Mouse (Mus musculus): ENCODE results near the gene Snai3.

The Snai3 gene

DNA sequence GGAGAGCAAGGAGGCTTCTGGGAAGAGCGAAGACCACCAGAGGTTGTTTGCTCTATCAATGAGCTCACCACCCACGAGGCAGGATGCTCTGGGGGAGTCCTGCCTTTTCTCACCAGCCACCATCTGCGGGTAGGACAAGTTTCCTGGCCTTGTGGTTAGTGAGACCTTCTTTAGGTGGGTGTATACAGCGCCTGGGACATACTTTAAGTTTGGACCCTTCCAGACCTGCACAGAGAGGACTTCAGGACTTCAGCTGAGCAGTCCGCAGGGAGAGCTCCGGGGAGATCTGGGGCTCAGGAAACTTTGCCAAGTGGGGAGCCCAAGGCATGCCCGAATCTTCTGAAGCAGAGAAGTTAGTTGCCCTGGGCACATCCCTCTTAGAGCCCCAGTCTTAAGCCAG lies 543 bp downstream of the Snai3 start:
- no peak for DNase-seq (ENCODE audit: low spot score in 2 of 2)

DNA sequence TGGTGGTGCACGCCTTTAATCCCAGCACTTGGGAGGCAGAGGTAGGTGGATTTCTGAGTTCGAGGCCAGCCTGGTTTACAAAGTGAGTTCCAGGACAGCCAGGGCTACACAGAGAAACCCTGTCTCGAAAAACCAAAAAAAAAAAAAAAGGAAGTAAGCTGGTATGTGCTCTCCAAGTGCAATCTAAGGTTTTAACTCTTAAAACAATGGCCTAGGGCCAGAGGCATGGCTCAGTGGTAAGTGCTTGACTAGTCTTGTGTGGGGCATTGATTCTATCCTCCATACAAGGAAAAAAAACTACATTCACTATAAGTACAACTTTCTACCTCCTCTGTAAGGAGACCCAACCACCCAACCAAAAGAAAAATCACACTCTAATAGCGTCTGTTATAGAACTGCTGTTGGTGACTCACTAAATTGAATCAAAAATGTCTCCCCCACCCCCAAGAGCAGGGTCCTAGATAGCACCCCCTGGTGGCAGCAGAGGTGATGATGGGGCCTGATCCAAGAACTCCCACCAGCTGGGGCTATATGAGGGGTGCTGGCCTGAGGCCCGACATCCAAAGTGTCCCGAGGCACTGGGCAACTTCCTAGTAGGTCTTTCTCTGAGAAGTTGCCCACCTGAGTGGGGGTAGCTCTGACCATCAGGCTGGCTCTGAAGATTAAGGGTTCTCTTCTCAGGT lies 1.2 kb downstream of the Snai3 start:
- DNase-seq (ENCODE audit: low spot score in 2 of 2): no peak

DNA sequence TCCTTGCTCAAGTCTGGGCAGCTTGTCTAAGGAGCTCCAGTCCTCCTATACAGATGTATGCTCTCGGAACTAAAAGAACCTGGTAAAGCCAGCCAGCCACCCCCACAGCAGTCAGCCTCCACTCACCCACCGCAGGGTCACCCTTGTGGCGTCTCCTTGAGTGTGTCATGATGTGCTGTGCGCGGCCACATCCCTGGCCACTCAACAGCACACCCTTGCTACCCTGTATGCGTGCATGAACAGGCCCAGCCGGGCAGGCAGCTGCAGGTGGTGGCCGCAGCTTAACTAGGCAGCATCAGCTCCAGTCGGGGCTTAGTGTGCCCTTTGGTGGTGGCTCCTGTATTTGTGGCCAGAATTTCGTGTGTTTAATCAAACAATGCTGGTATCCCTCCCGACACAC lies 3.4 kb downstream of the Snai3 start:
- DNase-seq (ENCODE audit: low spot score in 2 of 2): no peak

DNA sequence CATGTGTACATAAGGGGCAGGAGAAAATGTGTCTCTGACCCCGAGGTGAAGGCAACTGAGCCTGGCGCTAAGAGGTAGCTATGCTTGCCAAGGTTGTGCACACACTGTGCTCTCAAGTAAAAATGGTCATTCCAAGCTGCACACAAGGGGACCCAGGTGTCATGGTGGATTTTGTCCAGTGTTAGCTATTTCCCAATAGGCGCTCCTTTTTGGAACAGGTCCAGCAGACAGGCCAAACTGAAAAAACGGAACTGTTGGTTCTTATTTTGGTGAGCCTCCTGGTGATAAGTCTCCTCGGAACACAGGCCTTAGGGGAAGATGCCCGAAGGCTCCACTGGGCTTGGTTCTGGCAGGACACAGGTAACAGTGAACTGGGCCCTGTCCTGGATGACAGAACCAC lies 6.1 kb downstream of the Snai3 start:
- DNase-seq (ENCODE audit: low spot score in 2 of 2): no peak

DNA sequence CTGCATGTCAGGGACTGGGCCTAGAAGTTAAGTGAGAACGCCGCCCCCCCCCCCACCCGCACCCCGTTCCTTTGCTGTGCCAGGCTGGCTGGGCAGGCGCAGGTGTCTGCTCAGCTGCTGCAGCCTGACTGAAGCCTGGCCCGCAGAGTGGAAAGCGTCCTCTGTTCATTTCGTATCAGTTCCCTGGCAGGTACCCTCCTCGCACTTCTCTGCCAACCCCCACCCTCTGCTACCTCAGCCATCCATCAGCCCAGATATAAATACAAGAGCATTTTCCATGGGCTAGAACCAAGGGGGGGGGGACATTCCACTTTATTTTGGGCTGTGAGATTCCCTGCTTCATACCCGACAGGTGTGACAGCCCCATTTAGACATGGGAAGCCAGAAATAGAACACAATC lies 8.4 kb downstream of the Snai3 start:
- DNase-seq (ENCODE audit: low spot score in 2 of 2): no peak

DNA sequence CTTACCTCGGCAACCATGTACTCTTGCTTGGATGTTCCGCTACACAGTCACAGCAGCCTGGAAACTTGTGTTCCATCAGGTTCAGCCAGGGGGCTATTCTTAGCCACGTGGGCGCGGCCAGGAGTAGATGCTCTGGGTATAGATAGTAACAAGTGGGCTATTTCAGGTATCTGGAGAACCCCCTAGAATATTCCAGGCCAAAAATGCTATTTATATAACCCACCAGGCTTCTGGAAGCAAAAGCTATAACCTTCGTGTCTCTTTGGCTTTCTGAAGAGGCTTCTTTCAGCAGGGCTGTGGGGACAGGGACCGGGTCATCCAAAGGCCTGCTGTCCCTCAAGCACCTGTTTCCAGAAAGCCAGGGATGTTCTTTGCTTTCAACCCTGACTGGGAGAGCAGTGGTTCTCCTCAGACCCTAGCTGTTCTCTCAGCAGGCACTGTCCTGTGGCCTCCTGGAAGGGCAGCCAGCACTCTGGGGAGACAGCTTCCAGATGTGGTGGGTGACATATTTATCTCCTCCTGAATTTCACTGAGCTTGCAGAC lies 9.3 kb downstream of the Snai3 start:
- no peak for DNase-seq (ENCODE audit: low spot score in 2 of 2)

DNA sequence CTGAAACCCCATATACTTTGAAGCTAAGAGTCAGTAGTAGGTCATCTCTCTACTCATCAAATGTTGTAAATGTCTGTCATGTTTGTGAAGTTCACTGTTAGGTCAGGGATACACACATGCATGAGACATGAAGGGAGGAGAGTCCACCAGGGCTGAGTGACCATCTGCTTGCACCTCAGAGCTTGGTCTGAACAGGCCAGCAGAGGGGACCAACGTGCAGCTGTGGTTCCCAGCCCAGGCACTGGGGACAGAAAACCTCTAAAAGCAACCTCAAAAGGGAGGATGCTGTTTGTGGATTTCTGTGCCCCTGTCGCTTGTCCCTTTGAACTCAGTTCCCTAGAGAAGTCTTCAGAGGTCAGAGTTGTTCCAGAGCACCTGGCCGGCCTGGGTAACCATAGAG lies 15.3 kb downstream of the Snai3 start:
- DNase-seq (ENCODE audit: low spot score in 2 of 2): no peak

DNA sequence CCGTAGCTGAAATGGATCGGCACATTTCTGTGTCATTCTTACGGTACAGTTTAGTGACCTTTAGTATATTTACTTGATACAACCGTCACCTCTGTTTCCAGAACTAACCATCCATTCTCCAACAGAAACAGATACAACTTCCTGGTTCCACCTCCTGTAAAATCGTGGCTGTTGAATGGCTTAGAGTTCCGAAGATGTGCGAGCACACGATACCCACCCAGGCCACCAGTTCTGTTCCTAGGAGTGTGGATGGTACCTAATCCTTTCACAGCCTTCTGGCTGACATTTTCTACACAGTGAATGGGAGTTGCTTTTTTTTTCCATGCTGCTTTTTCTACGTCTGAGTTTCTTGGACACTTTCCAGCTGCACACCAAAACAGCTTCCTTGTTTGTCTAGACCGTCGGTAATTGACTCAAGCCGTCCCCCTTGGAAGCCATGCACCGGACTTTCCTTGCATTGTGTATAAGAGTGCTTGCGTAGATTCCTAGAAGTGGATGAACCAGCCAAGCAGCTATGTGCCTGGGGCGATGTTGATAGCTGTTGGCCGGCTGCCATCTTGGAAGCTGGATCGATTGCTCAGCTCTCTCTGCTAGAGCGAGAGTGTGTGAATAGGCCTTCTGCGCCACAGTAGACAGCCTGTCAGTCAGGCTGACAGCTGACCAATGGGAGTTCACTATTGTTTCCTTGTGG lies 16.3 kb downstream of the Snai3 start:
- peak; percentile 68 to 77 for DNase-seq (ENCODE audit: low spot score in 2 of 2)

DNA sequence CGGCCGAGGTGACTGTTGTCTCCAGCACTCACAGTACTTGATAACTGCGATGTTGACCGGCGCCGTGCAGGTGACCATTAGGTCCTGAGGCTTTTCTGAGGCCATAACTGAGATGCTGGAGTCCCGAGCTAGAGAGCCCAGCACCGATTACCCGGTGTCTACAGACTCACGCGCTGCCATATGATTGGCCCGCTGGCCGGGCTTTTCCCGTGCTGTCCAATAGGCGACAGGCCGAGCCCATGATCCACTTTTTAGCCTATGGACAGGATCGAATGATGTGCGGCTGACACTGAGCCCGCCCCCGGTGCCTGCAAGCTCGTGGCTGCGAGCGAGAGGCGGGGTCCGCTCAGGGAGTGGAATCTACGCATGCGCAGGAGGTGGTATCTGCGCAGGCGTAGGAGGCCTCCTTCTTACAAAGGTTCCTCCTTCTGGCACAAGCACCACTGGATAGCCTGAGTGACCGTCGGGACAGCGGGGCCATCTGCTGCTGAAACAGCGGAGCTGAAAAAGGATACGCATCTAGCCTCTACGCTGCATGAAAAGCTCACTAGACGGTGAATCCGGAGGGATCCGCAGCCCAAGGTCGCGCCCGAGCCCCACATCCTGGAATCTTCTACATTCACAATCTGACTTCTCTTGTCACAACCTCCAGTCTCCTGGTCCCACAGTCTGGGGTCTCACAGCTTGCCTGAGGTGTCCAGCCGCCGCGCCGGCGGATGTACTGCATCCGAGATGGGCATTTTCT lies 17.1 kb downstream of the Snai3 start, which contains the start of gene Mvd:
Gene Mvd (minus strand): TSS at position 161 of the 745 bp plus-strand sequence.
- DNase-seq (ENCODE audit: low spot score in 2 of 2): peak; percentile 99

DNA sequence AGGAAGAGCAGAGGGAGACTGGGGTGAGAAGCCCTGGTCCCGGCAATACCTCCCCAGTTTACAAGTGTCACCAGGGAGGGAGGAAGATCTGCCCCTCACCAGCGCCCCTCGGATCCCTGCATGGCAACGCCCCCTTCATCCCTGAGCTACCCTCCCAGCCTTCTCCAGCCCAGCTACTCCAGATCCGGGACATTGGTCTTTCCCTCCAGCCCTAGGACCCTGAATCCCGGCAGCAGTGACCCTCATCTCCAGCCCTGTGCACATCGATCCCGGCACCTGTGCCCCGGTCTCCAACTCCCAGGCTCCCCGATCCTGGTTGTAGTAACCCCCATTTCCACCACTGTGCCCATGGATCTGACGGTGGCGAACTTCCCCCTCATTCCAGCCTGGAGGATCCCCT lies 17.8 kb downstream of the Snai3 start:
- no peak for DNase-seq (ENCODE audit: low spot score in 2 of 2)

DNA sequence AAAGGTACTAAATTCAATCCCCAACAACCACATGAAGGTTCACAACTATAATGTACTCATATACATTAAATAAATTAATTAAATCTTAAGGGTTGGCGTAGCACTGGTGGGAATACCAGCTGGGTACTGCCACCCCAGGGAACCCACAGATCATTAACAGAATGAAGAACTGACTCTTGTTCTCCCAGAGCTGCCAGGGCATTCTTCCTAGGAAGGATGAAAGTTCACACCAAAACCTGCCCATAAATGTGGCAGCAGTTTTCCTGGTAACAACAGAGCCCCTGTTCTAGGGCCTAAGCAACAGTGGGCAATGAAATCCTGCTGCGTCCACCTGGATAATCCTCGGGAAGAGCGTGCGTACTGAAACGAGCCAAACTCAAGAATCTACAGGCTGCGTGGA lies 18.2 kb downstream of the Snai3 start:
- DNase-seq (ENCODE audit: low spot score in 2 of 2): no peak

DNA sequence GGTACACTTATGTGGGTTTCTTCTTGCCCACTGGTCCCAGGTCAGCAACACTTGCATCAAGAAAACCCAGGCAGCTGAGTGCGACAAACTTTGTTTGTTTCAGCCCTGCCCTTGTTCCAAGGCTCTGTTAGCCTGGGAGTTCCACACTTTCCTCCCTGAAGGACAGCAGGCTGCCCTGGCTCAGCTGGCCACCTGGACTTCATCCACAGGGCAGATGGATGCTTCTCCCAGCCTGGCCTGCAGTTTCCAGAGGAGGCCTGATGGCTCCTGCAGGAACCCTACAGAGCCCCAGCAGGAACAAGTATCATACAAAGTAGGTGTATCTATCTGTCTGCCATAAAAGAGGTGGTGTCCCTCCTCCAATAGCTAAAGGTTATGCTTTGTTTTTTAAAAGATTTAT lies 19.2 kb downstream of the Snai3 start:
- no peak for DNase-seq (ENCODE audit: low spot score in 2 of 2)

DNA sequence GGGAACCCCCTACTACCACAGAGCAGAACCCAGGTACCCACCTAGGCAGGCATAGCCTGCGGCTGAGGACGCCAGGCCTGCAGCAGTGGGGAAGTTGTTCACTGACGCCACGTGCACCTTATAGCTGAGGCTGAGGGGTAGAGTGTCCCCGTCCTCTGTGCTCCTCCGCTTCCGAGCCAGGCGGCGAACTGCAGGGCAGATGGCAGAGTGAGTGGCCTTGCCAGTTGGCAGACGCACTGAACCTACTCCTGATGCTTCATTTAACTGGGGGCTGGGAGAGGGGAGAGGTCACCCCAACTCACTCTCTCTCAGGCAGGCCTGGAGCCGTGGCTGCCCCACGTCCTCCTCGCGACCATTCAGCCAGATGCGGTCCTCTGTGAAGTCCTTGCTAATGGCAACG lies 21.2 kb downstream of the Snai3 start:
- no peak for DNase-seq (ENCODE audit: low spot score in 2 of 2)

DNA sequence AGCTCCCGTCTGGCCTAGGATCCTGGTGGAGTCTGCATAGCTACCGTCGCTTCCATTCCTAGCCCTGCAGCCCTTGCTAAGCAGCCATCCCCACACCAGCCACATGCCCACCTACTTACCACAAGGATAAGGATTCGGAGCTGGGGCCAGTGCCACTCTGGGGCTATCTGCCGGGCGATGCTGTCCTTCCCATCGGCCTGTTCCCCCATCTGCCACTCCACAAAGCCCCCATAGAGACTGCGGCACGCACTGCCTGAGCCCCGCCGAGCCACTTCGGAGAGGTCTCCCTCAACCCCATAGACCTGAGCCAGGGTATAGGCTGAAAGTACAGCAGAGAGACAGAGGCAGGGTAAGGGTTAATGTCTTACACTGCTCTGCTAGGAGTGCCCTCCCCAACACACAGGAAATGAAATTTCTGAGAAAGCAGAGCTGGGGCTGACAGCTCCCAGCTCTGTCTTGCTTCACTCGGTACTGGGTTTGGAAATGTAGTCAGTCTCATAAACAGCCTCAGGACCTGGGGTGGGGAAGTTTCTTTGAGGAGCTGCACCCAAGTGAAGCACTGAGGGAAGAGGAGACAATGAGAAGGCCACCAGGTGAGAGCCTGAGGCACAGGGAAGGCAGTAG lies 22.7 kb downstream of the Snai3 start:
- DNase-seq (ENCODE audit: low spot score in 2 of 2): peak in 1 of 2 experiments; percentile 35

DNA sequence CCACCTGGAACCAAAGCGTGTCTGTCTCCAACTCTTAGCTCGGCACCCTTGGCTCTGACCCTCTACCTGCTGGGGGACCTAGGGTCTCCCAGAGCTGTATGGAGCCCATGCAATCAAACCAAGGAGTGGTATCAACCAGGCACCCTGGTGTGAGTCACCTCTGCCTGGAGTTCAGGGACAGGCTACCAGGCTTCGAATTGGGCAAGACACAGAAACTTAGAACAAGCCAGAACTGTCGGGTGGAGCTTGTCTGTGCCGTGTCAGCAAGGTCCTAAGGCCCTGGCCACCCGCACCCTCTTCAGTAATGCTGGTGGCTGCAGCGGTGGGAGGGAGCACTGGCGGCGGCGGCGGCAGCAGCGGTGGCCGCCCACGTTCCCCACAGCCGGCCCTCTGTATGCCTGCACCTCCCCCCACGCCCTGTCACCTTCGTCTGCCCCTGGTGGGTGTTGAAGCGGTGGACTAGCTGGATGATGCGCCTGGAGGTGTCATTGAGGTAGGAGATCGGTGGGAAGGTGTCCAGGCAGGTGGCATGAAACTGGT lies 23.9 kb downstream of the Snai3 start:
- no peak for DNase-seq (ENCODE audit: low spot score in 2 of 2)

DNA sequence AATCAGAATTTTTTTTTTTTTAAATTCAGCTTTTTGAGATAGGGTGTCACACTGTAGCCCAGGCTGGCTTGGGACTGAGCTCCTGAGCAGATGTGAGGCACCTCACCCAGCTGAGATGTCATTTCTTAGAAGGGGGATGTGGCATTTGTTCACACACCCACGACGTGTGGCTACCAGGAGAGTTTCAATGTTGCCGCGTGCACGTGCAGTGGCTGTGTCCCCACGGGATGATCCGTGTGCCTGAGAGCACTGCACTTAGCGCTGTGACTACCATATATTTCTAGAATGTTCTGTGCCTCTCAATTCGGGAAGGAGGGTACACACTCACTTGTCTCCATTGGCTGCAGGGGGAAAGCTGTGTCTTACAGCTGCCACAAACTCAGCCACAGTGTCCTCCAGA lies 24.4 kb downstream of the Snai3 start:
- DNase-seq (ENCODE audit: low spot score in 2 of 2): no peak

DNA sequence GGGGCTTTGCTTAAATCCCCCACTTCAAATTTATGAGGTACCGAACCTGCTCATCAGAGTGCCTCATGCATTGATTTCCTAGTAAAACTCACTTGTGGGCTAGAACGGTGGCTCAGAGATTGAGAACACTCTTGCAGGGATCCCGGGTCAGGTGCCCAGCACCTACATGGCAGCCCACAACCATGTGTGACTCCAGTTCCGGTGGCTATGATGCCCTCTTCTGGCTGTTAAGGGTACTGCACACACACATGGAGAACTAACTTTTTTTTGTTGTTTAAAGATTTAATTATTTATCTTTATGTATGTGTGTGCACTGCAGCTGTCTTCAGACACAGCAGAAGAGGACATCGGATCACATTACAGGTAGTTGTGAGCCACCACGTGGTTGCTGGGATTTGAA lies 25.2 kb downstream of the Snai3 start:
- DNase-seq (ENCODE audit: low spot score in 2 of 2): no peak

DNA sequence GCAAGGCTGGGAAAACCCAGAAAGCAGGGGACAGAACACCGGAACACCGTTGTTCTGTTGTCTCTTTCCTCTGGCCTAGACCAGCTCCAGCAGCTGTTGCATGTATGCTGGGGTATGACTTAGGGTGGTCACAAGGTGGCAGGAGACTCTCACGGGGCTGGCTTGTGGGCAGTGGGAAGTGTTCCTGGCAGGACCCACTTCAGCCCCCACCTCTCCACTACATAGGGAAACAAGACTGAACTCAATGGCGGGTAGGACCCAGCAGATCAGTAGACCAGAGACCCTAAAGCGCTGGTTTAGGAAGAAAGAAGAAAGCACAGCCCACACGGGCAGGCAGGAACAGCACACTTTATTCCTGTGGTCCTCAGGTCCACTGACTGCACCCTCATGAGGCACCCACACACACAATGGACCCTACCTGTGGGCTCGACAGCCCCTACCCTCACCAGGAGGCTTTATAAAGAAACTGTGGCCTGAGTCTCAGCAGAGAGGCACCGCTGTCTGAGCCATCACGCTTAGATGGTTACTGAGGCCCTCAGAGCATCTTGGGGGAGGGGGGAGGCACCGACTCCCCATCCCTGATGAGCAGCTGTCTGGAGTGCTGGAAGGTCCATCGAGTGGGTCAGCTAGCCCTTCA lies 27.1 kb downstream of the Snai3 start:
- no peak for DNase-seq (ENCODE audit: low spot score in 2 of 2)

DNA sequence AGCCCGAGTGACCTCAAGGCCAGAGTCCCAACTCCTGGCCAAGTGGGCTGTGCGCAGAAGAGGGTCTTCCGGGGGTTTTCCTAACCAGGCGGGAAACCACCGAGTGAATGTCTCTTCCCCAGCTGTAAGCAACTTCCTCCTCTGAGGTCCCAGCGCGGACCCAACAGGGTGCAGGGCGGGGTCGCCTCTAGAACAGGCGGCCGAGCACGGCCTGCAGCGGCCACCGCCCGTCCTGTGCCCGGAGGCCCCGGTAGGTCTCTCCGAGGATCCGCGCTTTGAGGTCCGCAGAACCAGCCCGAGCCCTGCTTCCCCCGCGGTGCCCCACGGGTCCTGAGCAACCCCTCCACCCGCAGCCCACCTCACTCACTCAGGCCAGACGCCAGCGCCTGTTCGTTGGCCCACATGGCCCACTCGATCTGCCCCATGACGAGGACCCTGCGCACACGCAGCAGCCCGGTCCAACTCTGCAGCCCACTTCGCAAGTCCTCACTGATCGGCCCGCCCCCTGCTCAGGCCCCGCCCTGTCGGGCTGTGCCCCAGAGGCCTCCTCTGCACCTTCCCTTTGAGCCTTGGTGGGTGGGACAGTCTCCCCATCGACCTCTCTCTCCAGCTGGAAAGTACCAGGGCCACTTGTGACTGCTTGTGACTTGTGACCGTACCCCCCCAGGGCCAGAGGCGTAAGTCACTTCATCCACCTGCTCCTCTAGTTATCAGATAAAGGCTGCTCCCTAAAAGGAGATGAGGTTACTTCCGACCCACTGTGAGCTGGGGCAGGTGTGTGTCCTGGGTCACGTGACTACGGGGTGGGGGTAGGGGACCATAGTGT lies 27.9 kb downstream of the Snai3 start, which contains the start of gene Cyba:
Gene Cyba (minus strand): TSS at position 488 of the 826 bp plus-strand sequence.
- DNase-seq (ENCODE audit: low spot score in 2 of 2): peak; percentile 91 to 92

DNA sequence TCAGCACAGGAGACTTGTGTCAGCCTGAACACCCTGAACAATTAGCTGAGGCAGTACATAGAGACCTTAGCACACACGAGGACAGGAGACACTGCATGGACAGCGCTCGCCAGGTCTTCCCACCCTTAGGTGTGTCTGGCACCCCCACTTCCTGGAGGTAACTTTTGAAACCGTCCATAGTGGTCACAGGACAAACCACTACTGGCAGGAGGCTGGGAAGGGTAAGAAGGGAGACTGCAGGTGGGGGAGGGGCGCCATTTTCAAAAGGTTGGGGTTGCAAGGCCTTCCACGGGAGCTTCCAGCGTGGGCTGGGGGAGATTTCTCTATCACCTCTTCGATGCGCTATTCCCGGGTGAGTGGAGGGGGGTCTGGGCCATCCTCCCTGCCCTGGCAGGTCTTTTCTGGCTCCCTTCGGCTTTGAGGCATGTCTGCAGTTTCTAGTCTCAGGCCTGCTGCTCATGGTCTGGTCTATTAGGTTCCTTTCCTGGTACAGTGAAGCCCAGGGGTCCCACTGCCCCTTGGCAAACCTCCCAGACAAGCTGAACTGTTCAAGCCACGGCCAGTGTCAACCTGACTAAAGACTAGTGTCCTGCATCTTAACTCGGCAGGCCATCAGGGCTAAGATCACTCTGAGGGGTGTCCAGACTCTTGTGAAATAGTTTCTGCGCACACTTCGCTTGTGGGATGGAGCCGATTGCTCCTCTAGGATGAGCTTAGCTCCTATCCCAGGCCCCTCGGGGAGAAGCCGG lies 28.7 kb downstream of the Snai3 start:
- DNase-seq (ENCODE audit: low spot score in 2 of 2): peak in 1 of 2 experiments; percentile 41

All from spleen, postnatal 36 days (tissue).